Mouse (Mus musculus) fibroblast of lung, adult 2 months (primary cell): ENCODE measurements around the gene Gm49333.
"Not testable (repeated sequence)": the region's sequence is repeated elsewhere in the genome, so short reads cannot be mapped to it uniquely, and the experiment has no call there.

ENCODE experiments used
- DNase-seq: peaks from one replicate; pipeline ENCODE4 v3.0.0-alpha.2; 2011; ENCODE audit warnings: low read depth

Gm49333 gene

GRCm38 (mm10) chr16:20623211-20623610 lies 11.8 kb downstream of the Gm49333 start:
- DNase-seq: no peak

- no peak for DNase-seq
These were observed 17.5 kb downstream of the Gm49333 start for GRCm38 (mm10) chr16:20628871-20629391.

DNA sequence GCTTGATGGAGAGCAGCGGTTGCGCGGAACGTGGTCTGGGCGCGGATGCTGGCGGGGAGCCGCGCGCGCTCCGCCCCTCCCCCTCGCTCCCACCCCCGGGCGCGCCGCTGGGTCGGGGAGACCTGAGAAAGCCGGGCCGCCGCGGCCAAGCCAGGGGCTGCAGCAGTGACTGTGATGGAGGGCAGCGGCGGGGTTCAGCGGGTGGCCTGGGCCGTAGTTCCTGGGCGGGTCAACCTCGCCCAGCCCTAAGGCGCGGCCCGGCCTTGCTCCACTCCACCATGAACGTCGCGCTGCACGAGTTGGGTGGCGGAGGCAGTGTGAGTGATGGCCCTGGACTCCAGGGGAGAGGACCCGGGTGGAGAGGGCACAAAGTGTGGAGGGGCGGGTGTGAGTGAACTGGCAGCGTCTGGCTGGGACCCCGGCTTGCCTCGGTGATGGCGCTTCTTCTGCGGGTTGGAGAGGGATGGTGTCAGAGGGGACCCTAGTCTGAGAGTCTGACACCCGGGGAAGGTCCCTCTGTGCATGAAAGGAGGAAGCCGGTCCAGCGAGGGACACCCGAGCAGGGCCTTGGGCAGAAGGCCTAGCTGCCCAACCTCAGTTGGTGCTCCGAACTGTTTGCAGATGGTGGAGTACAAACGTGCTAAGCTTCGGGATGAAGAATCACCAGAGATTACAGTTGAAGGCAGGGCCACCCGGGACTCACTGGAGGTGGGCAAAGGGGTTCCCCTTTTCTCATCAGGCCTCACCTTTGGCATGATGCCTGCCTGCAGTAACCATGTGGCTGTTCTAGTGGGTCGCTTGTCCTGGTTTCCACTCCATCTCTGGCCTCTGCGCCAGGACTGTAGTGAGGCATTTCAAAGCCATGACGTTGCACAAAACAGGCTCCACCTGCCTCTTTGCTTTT lies 18.6 kb downstream of the Gm49333 start, which contains the start of gene Ece2:
Gene Ece2, plus strand, starts transcription at position 98 of the 904 bp plus-strand sequence.
- no peak for DNase-seq

- no peak for DNase-seq
These were observed 26.0 kb downstream of the Gm49333 start for GRCm38 (mm10) chr16:20637410-20637809.

GRCm38 (mm10) chr16:20638367-20638766 lies 27.0 kb downstream of the Gm49333 start:
- DNase-seq: no peak

GRCm38 (mm10) chr16:20642161-20642560 lies 30.8 kb downstream of the Gm49333 start:
- DNase-seq: no peak

GRCm38 (mm10) chr16:20643911-20644310 lies 32.5 kb downstream of the Gm49333 start:
- no peak for DNase-seq

- DNase-seq: peak; percentile 77
These were observed 39.9 kb downstream of the Gm49333 start, which contains the start of gene Psmd2 for GRCm38 (mm10) chr16:20651076-20651946. TSS of gene Psmd2 (plus strand) at chr16:20651652.

DNA sequence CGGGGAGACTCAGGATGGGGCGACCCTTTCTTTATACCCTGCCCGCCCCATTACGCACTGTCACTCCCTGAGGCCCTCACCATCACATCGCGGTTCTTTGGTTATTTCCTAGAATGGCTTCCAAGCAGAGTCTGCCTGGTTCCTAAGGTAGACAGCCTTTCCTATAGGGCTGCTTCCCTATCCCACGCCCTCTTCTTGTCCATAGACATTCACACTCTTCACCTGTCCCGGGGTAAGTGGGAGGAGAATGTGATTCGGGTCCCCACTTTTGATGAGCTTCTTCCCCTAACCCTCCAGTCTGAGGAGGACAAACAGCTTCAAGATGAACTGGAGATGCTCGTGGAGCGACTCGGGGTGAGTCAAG lies 40.5 kb downstream of the Gm49333 start:
- DNase-seq: no peak

DNA sequence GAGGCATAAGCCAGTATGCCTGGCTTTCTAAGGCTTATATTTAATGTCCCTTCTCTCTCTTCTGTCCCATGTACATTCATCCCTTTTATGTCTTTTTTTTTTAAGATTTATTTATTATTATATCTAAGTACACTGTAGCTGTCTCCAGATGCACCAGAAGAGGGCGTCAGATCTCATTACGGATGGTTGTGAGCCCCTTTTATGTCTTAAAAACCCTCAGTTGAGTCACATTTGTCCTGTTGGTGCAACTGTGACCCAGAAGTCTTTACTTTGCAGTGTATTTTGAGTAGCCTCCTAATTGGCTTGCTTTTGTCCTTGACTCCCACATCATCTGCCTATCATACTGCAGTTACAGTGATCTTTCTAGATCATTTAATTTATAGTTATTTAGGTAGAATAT lies 41.9 kb downstream of the Gm49333 start:
- DNase-seq: no peak

DNA sequence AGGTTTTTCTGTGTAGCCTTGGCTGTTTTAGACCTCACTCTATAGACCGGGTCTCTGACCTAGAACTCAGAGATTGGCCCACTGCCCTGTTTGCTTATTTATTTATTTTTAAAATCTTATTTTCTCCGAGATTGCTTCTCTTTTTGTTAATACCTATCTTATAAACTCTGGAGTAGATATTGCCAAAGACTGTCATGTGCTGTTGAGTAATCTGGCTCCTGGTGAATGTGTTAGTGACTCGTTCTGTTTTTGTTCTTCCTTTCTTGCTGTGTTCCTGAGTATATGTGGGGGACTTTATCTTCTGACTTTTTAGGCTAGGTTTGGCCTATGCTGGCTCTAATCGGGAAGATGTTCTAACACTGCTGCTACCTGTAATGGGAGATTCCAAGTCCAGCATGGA lies 46.3 kb downstream of the Gm49333 start:
- DNase-seq: no peak

- not testable (repeated sequence) for DNase-seq
These were observed 56.6 kb downstream of the Gm49333 start, which contains the start of gene Eif4g1 for GRCm38 (mm10) chr16:20668013-20668412. TSS of gene Eif4g1 (plus strand) at chr16:20668313.

- DNase-seq: no peak
These were observed 58.9 kb downstream of the Gm49333 start for GRCm38 (mm10) chr16:20670291-20670690.

- DNase-seq: no peak
These were observed 60.5 kb downstream of the Gm49333 start for GRCm38 (mm10) chr16:20671886-20672285.

GRCm38 (mm10) chr16:20672500-20672902 lies 61.1 kb downstream of the Gm49333 start:
- peak; percentile 90 for DNase-seq

GRCm38 (mm10) chr16:20672965-20673705 lies 61.7 kb downstream of the Gm49333 start:
- DNase-seq: no peak

- DNase-seq: no peak
These were observed 62.4 kb downstream of the Gm49333 start for GRCm38 (mm10) chr16:20673706-20674303.

- DNase-seq: no peak
These were observed 63.8 kb downstream of the Gm49333 start for GRCm38 (mm10) chr16:20675213-20675612.

DNA sequence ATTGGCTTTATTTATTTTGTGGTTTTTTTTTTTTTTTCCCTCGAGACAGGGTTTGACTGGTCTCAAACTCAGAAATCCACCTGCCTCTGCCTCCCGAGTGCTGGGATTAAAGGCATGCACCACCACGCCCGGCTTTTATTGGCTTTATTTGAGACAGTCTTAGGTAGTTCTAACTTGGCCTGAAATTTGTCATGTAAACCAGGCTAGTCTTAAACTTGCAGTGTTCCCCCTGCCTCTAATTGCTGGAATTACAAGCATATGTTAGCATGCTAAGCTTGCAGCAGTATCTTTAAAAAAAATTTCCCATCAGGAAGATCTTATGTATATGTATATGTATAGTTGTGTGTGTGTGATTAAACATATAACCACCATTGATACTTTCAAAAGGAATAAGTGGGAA lies 65.3 kb downstream of the Gm49333 start:
- no peak for DNase-seq

GRCm38 (mm10) chr16:20677380-20677779 lies 66.0 kb downstream of the Gm49333 start:
- DNase-seq: no peak

DNA sequence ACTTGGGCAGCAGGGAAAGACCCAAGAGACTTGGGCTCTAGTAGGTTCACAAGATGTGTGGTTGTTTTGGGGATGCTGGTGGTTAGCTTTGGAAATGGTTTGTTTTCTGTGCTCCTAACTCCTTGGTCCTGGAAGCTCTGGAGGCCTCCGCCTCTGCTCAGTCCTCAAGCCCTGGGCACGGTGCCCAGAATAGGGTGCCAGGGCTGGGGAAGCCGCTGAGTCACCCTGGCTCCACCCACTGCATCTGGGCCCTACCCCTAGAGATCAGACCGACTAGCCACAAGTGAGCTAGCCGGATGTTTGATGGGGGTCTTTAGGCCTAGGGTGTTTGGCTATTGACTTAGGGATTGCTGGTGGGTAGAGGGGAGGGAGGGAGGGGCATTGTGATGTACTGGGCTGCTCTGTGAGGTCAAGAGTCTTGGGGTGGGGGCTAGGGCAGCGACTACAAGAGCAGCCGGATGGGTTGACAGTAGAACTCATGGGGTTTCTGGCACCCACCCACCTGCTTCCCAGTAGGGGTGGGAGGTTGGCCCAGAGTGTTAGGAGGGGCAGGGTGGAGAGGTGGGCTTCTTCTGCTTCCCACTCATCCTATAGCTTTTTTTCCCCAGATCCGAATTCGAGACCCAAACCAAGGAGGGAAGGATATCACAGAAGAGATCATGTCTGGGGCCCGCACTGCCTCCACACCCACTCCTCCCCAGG lies 66.7 kb downstream of the Gm49333 start:
- peak; percentile 86 for DNase-seq
